Mouse (Mus musculus) spleen, adult 2 months (tissue): ENCODE data around the gene Uckl1.

Experiments
- CTCF ChIP-seq: fragments of 200-500 bp; IDR thresholded peaks from 2 replicates; pipeline ENCODE4 v1.5.1; 2011; ENCODE audit warnings: mild to moderate bottlenecking, inconsistent platforms; ENCODE audit not compliant: insufficient read depth, insufficient read length, insufficient replicate concordance; ENCODE audit errors: extremely low read depth
- POLR2A ChIP-seq: fragments of 200-500 bp; IDR thresholded peaks from 2 replicates; pipeline ENCODE4 v1.6.1; 2011; ENCODE audit warnings: low read depth, low read length, inconsistent platforms

GRCm38 (mm10) chr2:181580131-181580772 lies 4.4 kb downstream of the Uckl1 start:
- TF ChIP-seq POLR2A, result no peak
- TF ChIP-seq CTCF, result no peak
